In genomic region chr3:6083855-6084254, GRCm38 (mm10) we compare ENCODE assay signal across 25 mouse cellular contexts.
"Had no signal": no experiment of that assay in that cellular context is flagged by ENCODE, and none has a peak within 500 bp of the region (broad histone marks: within the 10 kb centered on the region; RNA-seq: fewer than 3 reads in every experiment).

No protein-coding gene starts in this region.

- H3K9ac ChIP-seq: heart, embryonic 13.5 days; heart, embryonic 15.5 days; hindbrain, embryonic 13.5 days; hindbrain, embryonic 15.5 days; kidney, embryonic 15.5 days; limb, embryonic 13.5 days; limb, embryonic 15.5 days had no signal

- DNase-seq: gastrocnemius, postnatal 14 days; gastrocnemius, postnatal 36 days; heart, adult 11 months; heart, adult 2 months; heart, postnatal 14 days; heart, postnatal 36 days; kidney, adult 11 months; kidney, adult 2 months; kidney, adult 9 months; kidney, postnatal 14 days; kidney, postnatal 36 days; layer of hippocampus, adult 9-11 months; layer of hippocampus, postnatal 36 days; left cerebral cortex, postnatal 4 days had no signal

- H3K4me3 ChIP-seq: heart, adult 2 months; heart, embryonic 13.5 days; heart, embryonic 15.5 days; hindbrain, embryonic 13.5 days; hindbrain, embryonic 15.5 days; kidney, embryonic 15.5 days; limb, embryonic 13.5 days; limb, embryonic 15.5 days had no signal

- H3K27me3 ChIP-seq: heart, embryonic 13.5 days; heart, embryonic 15.5 days; hindbrain, embryonic 13.5 days; hindbrain, embryonic 15.5 days; kidney, embryonic 15.5 days; limb, embryonic 13.5 days; limb, embryonic 15.5 days had no signal

- H3K36me3 ChIP-seq: heart, embryonic 13.5 days; heart, embryonic 15.5 days; hindbrain, embryonic 13.5 days; hindbrain, embryonic 15.5 days; kidney, embryonic 15.5 days; limb, embryonic 13.5 days; limb, embryonic 15.5 days had no signal

- H3K4me1 ChIP-seq: heart, embryonic 13.5 days; heart, embryonic 15.5 days; hindbrain, embryonic 13.5 days; hindbrain, embryonic 15.5 days; kidney, embryonic 15.5 days; limb, embryonic 13.5 days; limb, embryonic 15.5 days had no signal

- H3K4me2 ChIP-seq: heart, embryonic 11.5 days; heart, embryonic 13.5 days; heart, embryonic 15.5 days; hindbrain, embryonic 13.5 days; hindbrain, embryonic 15.5 days; kidney, embryonic 15.5 days; limb, embryonic 13.5 days; limb, embryonic 15.5 days had no signal

- ATAC-seq: hindbrain, postnatal 0 days; intestine, embryonic 16.5 days had no signal

- H3K9me3 ChIP-seq: heart, embryonic 13.5 days; heart, embryonic 15.5 days; hindbrain, embryonic 13.5 days; hindbrain, embryonic 15.5 days; kidney, embryonic 15.5 days; limb, embryonic 13.5 days; limb, embryonic 15.5 days had no signal

- H3K27ac ChIP-seq: heart, adult 2 months; heart, embryonic 13.5 days; heart, embryonic 15.5 days; hindbrain, embryonic 13.5 days; hindbrain, embryonic 15.5 days; hindbrain, postnatal 0 days; kidney, embryonic 15.5 days; kidney, postnatal 0 days; limb, embryonic 13.5 days; limb, embryonic 15.5 days had no signal
